Mouse (Mus musculus) E14TG2a.4 (cell line): ENCODE results near the gene Dgkg.

ENCODE experiments used
- CTCF ChIP-seq: conservative IDR thresholded peaks from 2 replicates; pipeline ENCODE4 v1.5.1; 2014; ENCODE audit warnings: low read length
- NANOG ChIP-seq: IDR thresholded peaks from 2 replicates; pipeline ENCODE4 v1.6.1; 2014; ENCODE audit warnings: borderline replicate concordance, low read length, mixed read lengths

- TF ChIP-seq CTCF = no peak
- TF ChIP-seq NANOG = no peak
Observed at GRCm38 (mm10) chr16:22698101-22698500, 41.1 kb upstream of the Dgkg start.
